Mouse (Mus musculus) spleen, postnatal 36 days (tissue): ENCODE measurements around the gene Pygo1.

Experiments
- DNase-seq, 2 experiments: peaks; one replicate each; pipeline ENCODE4 v3.0.0; 2022; ENCODE audit warnings: low spot score in 2 of 2, mixed read lengths in 1 of 2

Pygo1 gene

GRCm38 (mm10) chr9:72925021-72925934, at the start of gene Pygo1:
Gene Pygo1, plus strand, starts transcription at chr9:72925645.
- no peak for DNase-seq

- no peak for DNase-seq
These were observed 49.6 kb upstream of the Pygo1 start for GRCm38 (mm10) chr9:72875878-72876277.

- DNase-seq = no peak
These were observed 47.5 kb upstream of the Pygo1 start for GRCm38 (mm10) chr9:72877905-72878304.

DNA sequence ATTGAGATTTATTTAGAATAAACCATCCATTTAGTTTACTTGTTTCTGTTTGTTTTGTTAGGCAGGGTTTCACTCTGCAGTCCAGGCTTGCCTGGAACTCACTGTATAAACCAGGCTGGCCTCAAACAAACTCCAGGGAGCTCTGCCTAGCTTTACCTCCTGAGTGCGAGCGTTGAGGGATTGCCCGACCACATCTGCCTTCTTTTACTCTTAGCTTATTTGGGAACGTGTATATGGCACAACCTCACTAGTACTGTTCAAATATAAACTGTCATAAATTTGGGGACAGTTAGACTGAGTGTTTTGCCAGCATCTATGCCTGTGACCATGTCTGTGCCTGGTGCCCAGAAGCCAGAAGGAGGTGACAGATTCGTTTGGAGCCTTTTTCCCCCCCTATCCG, 46.8 kb upstream of the Pygo1 start:
- DNase-seq = no peak

- no peak for DNase-seq
These were observed 45.8 kb upstream of the Pygo1 start for GRCm38 (mm10) chr9:72879601-72880000.

- DNase-seq = no peak
These were observed 45.1 kb upstream of the Pygo1 start for GRCm38 (mm10) chr9:72880225-72880960.

- DNase-seq = peak in 1 of 2 experiments; percentile 5
These were observed 44.2 kb upstream of the Pygo1 start for GRCm38 (mm10) chr9:72881026-72881768.

GRCm38 (mm10) chr9:72883940-72884339, 41.5 kb upstream of the Pygo1 start:
- peak; percentile 23 to 51 for DNase-seq

GRCm38 (mm10) chr9:72889777-72890176, 35.7 kb upstream of the Pygo1 start:
- DNase-seq = no peak

DNA sequence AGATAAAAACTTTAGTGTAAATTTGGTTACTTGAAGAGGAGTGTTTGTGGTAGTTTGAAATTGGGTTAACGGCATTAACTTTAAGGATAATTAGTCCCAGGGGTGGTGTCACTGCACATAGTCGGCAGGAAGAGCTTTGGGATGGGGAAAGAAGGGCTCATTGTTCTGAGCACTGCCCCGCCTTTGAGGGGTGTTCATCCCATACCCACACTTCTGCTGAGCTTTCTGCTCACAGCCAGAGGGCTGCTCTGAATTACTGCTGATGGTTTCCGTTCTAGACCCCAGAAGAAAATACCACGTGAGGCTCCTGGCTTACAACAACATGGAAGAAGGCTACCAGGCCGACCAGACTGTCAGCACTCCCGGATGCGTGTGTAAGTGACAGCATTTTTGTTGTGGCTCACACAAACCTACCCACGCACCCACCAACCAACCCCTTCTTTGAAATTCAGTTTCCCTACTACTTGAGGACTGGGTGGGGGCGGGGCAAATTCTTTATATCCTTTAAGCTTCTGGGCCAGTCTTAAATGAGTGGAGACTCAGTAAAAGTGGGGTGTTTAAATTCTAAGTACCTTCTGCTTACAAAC, 34.9 kb upstream of the Pygo1 start:
- DNase-seq = no peak

DNA sequence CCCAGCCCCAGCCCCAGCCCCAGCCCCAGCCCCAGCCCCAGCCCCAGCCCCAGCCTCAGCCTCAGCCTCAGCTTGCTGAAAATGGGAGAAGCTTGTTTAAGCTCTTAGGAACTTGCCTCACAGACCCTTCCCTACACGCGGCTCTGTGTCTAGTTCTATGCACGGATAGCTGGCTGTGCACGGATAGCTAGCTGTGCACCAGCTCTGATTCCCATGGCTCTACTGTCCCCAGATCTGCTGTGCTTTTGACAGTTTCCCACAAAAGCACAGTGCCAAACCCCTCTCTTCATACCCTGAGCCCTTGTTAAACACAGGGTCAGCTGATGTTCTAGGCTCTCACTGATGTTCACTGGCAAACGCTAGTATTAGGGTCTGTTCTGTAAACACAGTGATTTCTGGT, 32.7 kb upstream of the Pygo1 start:
- no peak for DNase-seq

GRCm38 (mm10) chr9:72894796-72895352, 30.6 kb upstream of the Pygo1 start:
- no peak for DNase-seq

DNA sequence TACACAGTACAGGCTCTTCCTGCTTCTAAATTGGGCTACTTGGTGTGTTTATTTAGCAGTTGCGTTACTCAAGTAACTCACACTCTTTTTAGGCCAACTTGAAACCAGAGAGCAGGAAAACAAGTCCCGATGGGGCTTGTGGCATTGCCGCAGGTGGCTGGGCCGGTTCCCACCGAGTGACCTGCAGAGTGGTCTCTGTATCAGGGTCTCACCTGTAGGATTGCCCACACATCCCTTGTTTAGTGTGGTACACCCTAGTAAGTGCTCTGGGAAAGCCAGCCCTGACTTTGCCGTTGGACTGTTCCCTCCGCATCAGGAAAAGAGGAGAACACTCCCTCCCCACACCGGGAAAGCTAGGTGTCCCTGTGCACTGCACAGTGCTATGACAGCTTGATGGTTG, 23.4 kb upstream of the Pygo1 start:
- no peak for DNase-seq

GRCm38 (mm10) chr9:72902611-72903010, 22.8 kb upstream of the Pygo1 start:
- no peak for DNase-seq

DNA sequence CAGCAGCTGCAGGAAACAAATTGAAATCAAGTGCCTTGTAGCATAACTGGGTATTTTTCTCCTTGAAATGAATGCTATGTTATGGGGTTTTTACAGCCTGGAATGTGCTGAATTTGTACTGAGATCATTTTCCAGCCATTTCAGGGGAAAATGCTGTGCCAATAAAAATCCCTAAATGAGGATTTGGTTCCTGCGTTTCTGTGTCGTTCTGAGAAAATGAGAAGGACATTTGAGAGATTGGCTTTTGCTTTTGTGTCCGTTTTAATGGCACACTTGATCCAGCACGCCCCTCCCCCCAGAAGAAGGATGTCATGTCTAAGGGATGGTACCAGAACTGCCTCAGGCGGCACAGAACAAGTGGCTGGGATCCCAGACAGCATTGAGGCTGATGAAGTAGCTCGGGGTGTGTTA, 18.7 kb upstream of the Pygo1 start:
- no peak for DNase-seq

DNA sequence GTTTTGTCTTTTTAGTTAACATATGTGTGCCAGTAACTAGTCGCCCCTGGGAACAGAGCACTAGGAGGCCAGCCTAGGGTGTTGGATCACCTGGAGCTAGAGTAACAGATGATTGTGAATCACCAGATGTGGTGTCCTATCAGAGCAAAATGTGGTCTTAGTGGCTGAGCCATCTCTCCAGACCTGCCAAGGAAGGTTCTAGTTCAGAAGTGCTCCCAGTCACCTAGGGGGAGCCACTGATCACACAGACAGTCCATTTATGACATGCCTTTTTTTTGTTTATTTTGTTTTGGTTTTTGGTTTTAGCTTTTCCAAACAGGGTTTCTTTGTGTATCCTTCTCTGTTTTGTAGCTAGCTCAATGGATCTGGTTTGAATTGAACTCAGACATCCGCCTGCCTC, 14.1 kb upstream of the Pygo1 start:
- DNase-seq = no peak

DNA sequence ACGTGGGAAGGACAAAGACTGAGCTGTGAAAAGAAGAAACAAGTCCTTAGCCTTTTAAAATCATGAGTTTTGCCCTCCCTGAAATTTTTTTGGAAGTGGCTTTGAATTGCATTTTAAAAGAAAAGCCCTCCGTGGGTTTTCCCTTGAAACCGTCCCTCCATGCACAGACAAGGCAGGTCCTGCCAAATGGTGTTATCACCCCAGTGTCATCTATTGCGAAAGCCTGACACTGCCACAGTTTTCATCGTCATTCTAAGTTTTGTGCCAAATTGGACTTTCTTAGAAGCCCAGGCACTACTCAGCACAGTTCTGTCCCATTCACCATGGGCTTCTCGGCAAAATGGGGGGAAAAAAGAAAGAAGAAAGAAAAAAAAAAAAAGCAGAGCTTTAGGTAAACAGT, 11.9 kb upstream of the Pygo1 start:
- no peak for DNase-seq

DNA sequence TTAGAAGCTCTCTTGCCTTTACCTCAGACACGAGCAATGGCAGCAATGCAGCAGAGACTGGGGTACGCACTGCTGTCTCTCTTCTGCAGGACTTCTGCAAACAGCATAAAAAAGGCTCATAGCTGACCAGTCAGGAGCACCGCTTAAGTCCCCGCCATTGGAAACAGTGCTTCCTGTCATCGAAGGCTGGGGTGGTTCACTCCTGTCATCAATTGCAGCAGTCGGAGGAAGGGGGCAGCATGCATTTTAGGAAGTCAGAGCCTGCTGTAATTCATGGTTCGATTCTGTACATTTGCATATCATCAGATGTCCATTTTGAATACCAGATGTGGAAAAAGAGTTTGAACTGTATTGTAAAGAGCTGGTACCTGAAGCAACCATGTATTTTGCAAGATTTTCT, 9.7 kb upstream of the Pygo1 start:
- no peak for DNase-seq

DNA sequence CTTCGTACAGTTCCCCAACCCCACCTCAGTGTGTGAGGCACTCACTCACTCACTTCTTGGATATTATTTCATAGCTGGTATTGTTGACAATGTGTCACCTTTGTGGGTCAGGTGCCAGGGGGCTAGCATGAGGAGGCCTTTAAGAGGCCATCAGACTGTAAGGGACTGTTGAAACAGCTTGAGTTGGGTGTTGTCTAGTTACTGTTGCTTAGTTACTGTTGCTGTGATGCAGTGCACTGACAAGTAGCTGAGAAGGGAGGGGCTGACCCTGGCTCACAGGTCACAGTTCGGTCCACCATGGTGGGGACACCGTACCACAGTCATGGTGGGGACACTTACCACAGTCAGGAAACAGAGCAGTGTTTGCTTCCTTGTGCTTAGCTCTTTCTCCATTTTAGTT, 2.4 kb upstream of the Pygo1 start:
- DNase-seq = no peak

DNA sequence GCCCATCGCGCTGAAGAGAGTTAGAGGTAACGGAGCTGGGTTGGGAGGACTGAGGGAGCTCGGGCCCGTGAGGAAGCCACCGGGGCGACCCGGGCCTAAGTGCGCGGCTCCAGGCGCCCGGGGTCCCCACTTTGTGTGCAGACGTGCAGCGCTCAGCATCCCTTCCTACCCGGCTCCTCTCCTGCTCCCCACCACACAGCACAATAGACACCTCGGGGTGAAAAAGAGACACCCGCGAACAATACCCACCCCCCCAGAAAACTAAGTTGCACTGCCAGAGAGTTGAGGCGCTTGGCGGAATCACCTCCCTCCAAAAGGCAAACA, 452 bp downstream of the Pygo1 start:
- no peak for DNase-seq

- no peak for DNase-seq
These were observed 5.8 kb downstream of the Pygo1 start for GRCm38 (mm10) chr9:72931166-72931790.
